9 mouse cellular contexts compared by ENCODE assay signal in the genomic region with DNA sequence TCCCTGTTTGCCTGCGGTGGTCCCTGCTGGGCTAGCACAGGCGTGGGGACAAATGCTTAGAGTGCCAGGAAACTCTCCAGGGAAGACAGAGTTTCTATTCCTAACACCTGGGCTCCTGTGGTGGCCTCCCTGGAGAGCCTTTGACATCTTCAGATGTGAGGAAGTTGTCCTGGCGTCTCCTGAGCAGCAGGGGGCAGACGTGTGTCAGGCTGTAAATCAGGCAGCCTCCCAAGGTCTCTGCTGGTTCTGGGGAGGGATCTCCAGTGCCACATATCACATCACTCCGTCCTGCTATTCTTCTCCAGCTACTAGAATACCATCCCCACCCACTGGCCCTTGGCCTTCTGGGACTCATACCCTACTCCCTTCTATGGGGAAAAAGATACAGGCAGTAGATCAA. TPM values are rescaled to one million over a fixed set of nuclear protein-coding genes. Genes with fewer than 3 reads are reported as not detected.
A peak's percentile ranks its signal among the peaks of the same experiment; 100 is the strongest.
DNase-seq lines count a peak whose midpoint lies in the region; ATAC-seq and TF ChIP-seq lines count a peak whose summit lies in the region.
"Had no signal": no experiment of that assay in that cellular context is flagged by ENCODE, and none has a peak within 500 bp of the region (broad histone marks: within the 10 kb centered on the region; RNA-seq: fewer than 3 reads in every experiment).

No protein-coding gene starts in this region.

- H3K4me3 ChIP-seq in CH12.LX (replicated peaks in 1 of 3; ENCODE audit: low read depth in 2 of 3, low read length in 2 of 3, poor library complexity in 1 of 3) = no peak overlapping the region
- no peak overlapping the region for H3K4me3 ChIP-seq in heart, embryonic 16.5 days (ENCODE audit: low read length)
- no peak overlapping the region for H3K4me3 ChIP-seq in layer of hippocampus, adult 2 months

- peak; percentile 84 to 93 for TF ChIP-seq CTCF in CH12.LX (conservative IDR thresholded peaks at IDR 0.05 in 1 of 2, IDR thresholded peaks at IDR 0.05 in 1 of 2; ENCODE audit: low read depth in 2 of 2, low read length in 2 of 2)
- peak; percentile 94 for TF ChIP-seq CTCF in layer of hippocampus, adult 2 months (conservative IDR thresholded peaks at IDR 0.05)

- H3K9ac ChIP-seq in CH12.LX (ENCODE audit: insufficient read depth, low read depth) = no peak overlapping the region
- H3K9ac ChIP-seq in heart, embryonic 16.5 days (ENCODE audit: low read length) = no peak overlapping the region

- peak; percentile 79 for DNase-seq in CH12.LX (ENCODE audit: extremely low read depth)
- peak; percentile 84 for DNase-seq in adrenal gland, adult 2 months
- peak; percentile 69 for DNase-seq in embryo, embryonic 9.5 days (ENCODE audit: extremely low spot score)
- DNase-seq in layer of hippocampus, adult 2 months (ENCODE audit: low spot score in 2 of 2) = peak; percentile 73 to 74
- DNase-seq in lung, postnatal 14 days = peak; percentile 77
- DNase-seq in right cerebral cortex, postnatal 10 days (ENCODE audit: low spot score in 2 of 2) = peak; percentile 80 to 86

- no peaks in the 10 kb centered on the region for H3K9me3 ChIP-seq in CH12.LX (replicated peaks; ENCODE audit: low read length)
- no peaks in the 10 kb centered on the region for H3K9me3 ChIP-seq in heart, embryonic 16.5 days (replicated peaks; ENCODE audit: control insufficient read depth, low read length)

- TF ChIP-seq POLR2A in CH12.LX (IDR thresholded peaks at IDR 0.05; ENCODE audit: low read depth, low read length) = no peak

- no peaks in the 10 kb centered on the region for H3K79me2 ChIP-seq in CH12.LX (replicated peaks; ENCODE audit: control insufficient read depth, extremely low read depth, insufficient read depth, poor library complexity, severe bottlenecking)

- no peaks in the 10 kb centered on the region for H3K27me3 ChIP-seq in CH12.LX (replicated peaks)
- no peaks in the 10 kb centered on the region for H3K27me3 ChIP-seq in heart, embryonic 16.5 days (ENCODE audit: control insufficient read depth, insufficient read depth, low read length)

- peaks cover 0 to 22% of the 10 kb centered on the region in 2 experiments; a peak in 2 of 4 replicates for H3K4me1 ChIP-seq in CH12.LX (ENCODE audit: control insufficient read depth in 1 of 2, insufficient read depth in 2 of 2)
- peaks cover 12% of the 10 kb centered on the region for H3K4me1 ChIP-seq in heart, embryonic 16.5 days (ENCODE audit: control insufficient read depth, insufficient read depth, low read length)

- no peak for ATAC-seq in heart, embryonic 16.5 days (replicated peaks; ENCODE audit: extremely low read depth, insufficient read depth, low FRiP score)
- ATAC-seq in monocyte, adult 5-6 weeks (replicated peaks; ENCODE audit: insufficient number of reproducible peaks, low FRiP score, low TSS enrichment, poor library complexity, severe bottlenecking) = no peak

- TF ChIP-seq EP300 in CH12.LX (IDR thresholded peaks at IDR 0.05; ENCODE audit: low read length) = no peak

- dilution Hi-C loops in CH12.LX (cut with MboI; ENCODE audit: extremely low pct_ligation_motif_present, extremely low pct_unique_long_range_greater_than_20kb, low sequenced_read_pairs) = no loop called here

- WGBS in heart, embryonic 16.5 days = 13% methylated on average over 5 of the region's 5 CpGs

- peak; percentile 83 for TF ChIP-seq RAD21 in CH12.LX (IDR thresholded peaks at IDR 0.05; ENCODE audit: low read depth, low read length)

- H3K36me3 ChIP-seq in CH12.LX (replicated peaks in 1 of 2; ENCODE audit: control insufficient read depth in 1 of 2, insufficient read depth in 1 of 2, low read length in 1 of 2) = peaks cover 39 to 96% of the 10 kb centered on the region in 2 experiments
- peaks cover 62% of the 10 kb centered on the region for H3K36me3 ChIP-seq in heart, embryonic 16.5 days (ENCODE audit: control insufficient read depth, insufficient read depth)

- no peak overlapping the region for H3K4me2 ChIP-seq in CH12.LX (ENCODE audit: insufficient read depth, low read depth, poor library complexity, severe bottlenecking)
- H3K4me2 ChIP-seq in heart, embryonic 16.5 days (ENCODE audit: low read depth, low read length) = no peak overlapping the region

- in situ Hi-C loops in CH12.LX (cut with MboI; ENCODE audit: low pct_ligation_motif_present, low pct_unique_long_range_greater_than_20kb, low sequenced_read_pairs) = loop anchor here (5.0 kb wide), 3 partner anchors 36 to 351 kb away; a partner anchor contains a TSS

- H3K27ac ChIP-seq in CH12.LX (ENCODE audit: insufficient read depth, low read depth) = no peak overlapping the region
- H3K27ac ChIP-seq in heart, embryonic 16.5 days (ENCODE audit: low read length) = 0 out of 2 replicates have a peak overlapping the region, but pooled peaks have one; percentile 25
- H3K27ac ChIP-seq in layer of hippocampus, adult 2 months = peak overlapping the region; percentile 73

TF ChIP-seq in CH12.LX, 34 proteins besides CTCF, POLR2A, EP300 and RAD21:
- TF ChIP-seq RCOR1 (conservative IDR thresholded peaks at IDR 0.05; ENCODE audit: low read depth, low read length) (no peak), MYC (IDR thresholded peaks at IDR 0.05; ENCODE audit: low read depth, low read length) (no peak), SIN3A (IDR thresholded peaks at IDR 0.05; ENCODE audit: low read length) (no peak), MXI1 (IDR thresholded peaks at IDR 0.05; ENCODE audit: low read depth, low read length) (no peak), CHD1 (IDR thresholded peaks at IDR 0.05; ENCODE audit: low read depth, low read length) (no peak), PAX5 (IDR thresholded peaks at IDR 0.05; ENCODE audit: low read length) (no peak), TCF12 (IDR thresholded peaks at IDR 0.05; ENCODE audit: low read depth, low read length) (0 out of 2 replicates have a peak, but pooled peaks have one; percentile 21), CHD2 (IDR thresholded peaks at IDR 0.05; ENCODE audit: low read length) (no peak), NELFE (IDR thresholded peaks at IDR 0.05; ENCODE audit: low read depth, low read length) (no peak), ZNF384 (IDR thresholded peaks at IDR 0.05; ENCODE audit: low read depth, low read length) (no peak), MEF2A (IDR thresholded peaks at IDR 0.05; ENCODE audit: borderline replicate concordance, low read depth, low read length) (no peak), HCFC1 (IDR thresholded peaks at IDR 0.05; ENCODE audit: low read depth, low read length) (no peak), JUND (conservative IDR thresholded peaks at IDR 0.05; ENCODE audit: low read depth, low read length) (no peak), ZKSCAN1 (IDR thresholded peaks at IDR 0.05; ENCODE audit: borderline replicate concordance, low read depth, low read length) (no peak), NRF1 (IDR thresholded peaks at IDR 0.05; ENCODE audit: low read depth, low read length) (no peak), USF2 (conservative IDR thresholded peaks at IDR 0.05; ENCODE audit: low read depth, low read length) (no peak), MAZ (IDR thresholded peaks at IDR 0.05; ENCODE audit: low read depth, low read length) (no peak), USF1 (IDR thresholded peaks at IDR 0.05; ENCODE audit: low read depth, low read length) (no peak), MAX (IDR thresholded peaks at IDR 0.05; ENCODE audit: low read length) (no peak), BHLHE40 (IDR thresholded peaks at IDR 0.05; ENCODE audit: low read depth, low read length) (no peak), KAT2A (IDR thresholded peaks at IDR 0.05; ENCODE audit: insufficient replicate concordance, low read length) (no peak), E2F4 (IDR thresholded peaks at IDR 0.05; ENCODE audit: insufficient replicate concordance, low read depth, low read length) (no peak), MAFK (IDR thresholded peaks at IDR 0.05; ENCODE audit: insufficient replicate concordance, low read length) (no peak), IRF4 (IDR thresholded peaks at IDR 0.05; ENCODE audit: low read depth, low read length) (peak; percentile 10; the same call in 1 of the 2 replicates), ETS1 (conservative IDR thresholded peaks at IDR 0.05; ENCODE audit: low read depth, low read length) (no peak), ZC3H11A (IDR thresholded peaks at IDR 0.05; ENCODE audit: low read depth, low read length) (peak; percentile 62), UBTF (IDR thresholded peaks at IDR 0.05; ENCODE audit: low read depth, low read length) (no peak), ZMIZ1 (IDR thresholded peaks at IDR 0.05; ENCODE audit: low read depth, low read length) (no peak), GABPA (IDR thresholded peaks at IDR 0.05; ENCODE audit: insufficient replicate concordance, low read depth, low read length) (no peak), TBP (conservative IDR thresholded peaks at IDR 0.05; ENCODE audit: low read depth, low read length) (no peak), SMC3 (IDR thresholded peaks at IDR 0.05; ENCODE audit: low read depth, low read length) (peak; percentile 91), ELF1 (IDR thresholded peaks at IDR 0.05; ENCODE audit: low read depth, low read length) (peak; percentile 10; the same call in 1 of the 2 replicates), JUN (IDR thresholded peaks at IDR 0.05; ENCODE audit: insufficient read depth, low read depth, low read length) (no peak), POLR2AphosphoS2 (IDR thresholded peaks at IDR 0.05; ENCODE audit: low read depth, low read length) (no peak)

RNA-seq across cellular contexts. Expression of a gene that starts 38.3 kb away (rescaled TPM):
- total RNA-seq in CH12.LX (2012; rRNA removed) (0.08 TPM in 1 of 2 replicates, not detected in the other), CH12.LX (2014; rRNA removed) (not detected in 2 replicates)
- polyA plus RNA-seq in CH12.LX (2012; ENCODE audit: insufficient read length, low read depth) = 0.10 and 0.11 TPM in 2 replicates
- not detected for total RNA-seq in adrenal gland, adult 2 months (2021)
- polyA plus RNA-seq in adrenal gland, adult 2 months (2012; rRNA removed) = not detected in 2 replicates
- polyA plus RNA-seq in heart, embryonic 16.5 days (2015; fragmentation: Nextera tagmentation; extraction: Ambion mirVana) = 1.2 and 1.3 TPM in 2 replicates
- not detected for total RNA-seq in layer of hippocampus, adult 2 months (2021)
- 0.68 to 1.2 TPM in 2 of 3 replicates, not detected in the other for total RNA-seq in monocyte, adult 5-6 weeks (2017)
- total RNA-seq: gastrocnemius, postnatal 4 days had no signal
